Mouse (Mus musculus): ENCODE results near the gene Msh2.

Msh2 gene

DNA sequence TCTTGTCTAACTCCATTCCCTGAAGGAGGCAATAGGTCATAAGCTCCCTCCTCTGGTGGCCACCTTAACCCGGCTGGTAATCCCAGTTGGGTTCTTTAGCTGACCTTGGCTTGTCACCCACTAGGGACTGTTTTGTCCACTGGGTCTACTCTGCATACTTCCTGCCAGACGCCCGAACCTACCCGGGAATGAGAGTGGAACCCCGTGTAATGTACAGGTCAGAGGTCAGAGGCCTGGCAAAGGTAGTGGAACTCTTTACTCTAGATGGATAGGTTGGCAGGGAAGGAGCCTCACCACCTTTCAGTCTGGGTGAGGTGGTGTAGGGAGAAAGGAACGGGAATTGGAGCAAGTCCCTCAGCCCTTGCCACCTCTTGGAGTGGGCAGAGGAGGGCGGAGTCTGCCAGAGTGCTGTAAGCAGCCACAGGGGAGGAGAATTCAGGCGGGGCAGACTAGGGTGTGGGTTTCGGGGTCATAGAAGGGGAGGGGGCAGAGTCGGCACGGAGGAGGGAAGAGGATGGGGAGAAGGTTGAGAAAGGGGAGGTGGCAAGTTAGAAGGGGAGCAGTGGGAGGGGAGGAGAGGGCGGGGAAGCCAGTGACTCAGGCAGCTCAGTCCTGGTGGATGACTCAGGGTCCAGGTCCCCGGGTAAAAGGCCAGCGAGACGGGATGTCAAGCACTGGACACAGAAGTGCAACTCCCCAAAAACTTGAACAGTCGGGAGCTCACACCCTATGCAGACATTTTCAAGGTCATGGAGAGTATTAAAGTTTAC, 27.1 kb downstream of the Msh2 start:
- DNase-seq (ENCODE audit: extremely low spot score, low spot score): no peak

DNA sequence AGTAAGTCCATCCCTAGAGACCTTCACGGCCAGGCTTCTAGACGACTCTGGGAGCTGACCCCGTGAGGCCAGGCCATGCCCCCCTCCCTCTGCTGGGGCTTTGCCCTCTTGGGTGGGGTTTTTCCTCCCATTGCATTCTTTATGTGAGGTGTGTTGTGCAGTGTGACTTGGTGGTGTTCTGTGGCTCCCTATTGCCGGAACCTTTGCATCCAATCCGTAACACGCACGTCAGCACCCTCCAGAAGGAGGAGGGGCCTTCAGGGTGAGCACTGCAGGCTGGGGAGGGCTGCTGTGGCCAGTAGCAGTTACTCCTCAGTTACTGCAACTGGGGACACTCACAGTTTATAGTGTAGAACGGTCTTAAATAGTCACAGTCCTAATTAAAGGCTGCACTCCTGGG, 28.0 kb downstream of the Msh2 start:
- DNase-seq (ENCODE audit: extremely low spot score, low spot score): no peak

DNA sequence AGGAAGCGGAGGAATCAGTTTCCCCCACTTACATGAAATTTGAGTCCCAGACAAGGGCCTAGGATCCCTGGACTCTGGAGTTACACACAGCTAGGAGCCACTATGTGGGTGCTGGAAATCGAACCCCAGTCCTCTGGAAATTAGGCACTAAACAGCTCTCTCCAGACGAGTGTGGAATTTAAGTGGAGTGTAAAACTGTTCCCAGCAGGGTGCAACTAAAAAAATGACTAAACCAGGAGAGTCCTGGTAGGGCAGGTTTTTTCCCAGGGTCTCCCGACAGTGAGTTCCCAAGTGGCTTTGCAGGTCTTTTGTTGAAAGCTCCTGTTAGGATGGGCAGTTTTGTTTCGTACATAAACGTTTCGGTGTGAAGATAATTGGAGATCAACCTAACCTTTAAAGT, 52.6 kb downstream of the Msh2 start:
- DNase-seq (ENCODE audit: extremely low spot score, low spot score): no peak

DNA sequence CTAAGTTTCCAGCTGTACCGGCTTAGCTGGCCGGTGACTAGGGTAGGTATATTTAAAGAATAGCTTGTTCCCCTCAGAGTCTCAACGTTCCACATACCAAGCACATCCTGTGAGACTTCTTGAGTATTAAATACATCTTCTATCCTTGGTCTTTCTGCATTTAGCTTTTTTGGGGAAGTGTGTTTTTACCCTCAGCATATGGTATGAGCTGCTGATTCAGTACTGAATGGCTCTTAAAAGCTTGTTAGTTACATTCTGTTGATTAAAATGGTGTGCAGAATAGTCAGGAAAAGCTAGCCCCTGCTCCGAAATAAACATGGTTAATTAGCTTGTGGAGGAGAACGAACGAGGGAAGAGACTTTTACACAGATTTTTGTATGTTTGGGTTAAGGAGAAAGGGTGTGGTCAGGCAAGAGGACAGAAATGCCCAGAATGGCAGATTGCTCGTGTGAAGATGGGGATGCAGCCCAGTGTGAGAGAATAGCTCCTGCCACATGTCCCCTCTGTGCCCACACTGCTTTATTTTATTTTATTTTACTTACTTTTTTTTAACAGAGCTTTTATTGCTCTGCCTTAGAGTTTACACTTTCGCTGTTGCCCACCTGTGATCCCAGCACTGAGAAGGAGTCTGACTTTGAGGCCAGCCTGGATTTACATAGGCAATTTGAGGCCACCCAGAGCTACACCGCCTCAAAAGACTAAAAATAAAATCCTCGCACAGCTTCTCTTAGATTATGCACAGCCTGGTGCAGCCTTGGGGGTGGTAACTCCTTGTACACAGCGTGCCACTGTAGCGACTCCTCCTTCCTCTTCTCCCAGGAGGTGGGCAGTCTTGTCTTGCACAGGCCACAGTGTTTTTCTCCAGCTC, 54.6 kb downstream of the Msh2 start:
- DNase-seq (ENCODE audit: extremely low spot score, low spot score): no peak

DNA sequence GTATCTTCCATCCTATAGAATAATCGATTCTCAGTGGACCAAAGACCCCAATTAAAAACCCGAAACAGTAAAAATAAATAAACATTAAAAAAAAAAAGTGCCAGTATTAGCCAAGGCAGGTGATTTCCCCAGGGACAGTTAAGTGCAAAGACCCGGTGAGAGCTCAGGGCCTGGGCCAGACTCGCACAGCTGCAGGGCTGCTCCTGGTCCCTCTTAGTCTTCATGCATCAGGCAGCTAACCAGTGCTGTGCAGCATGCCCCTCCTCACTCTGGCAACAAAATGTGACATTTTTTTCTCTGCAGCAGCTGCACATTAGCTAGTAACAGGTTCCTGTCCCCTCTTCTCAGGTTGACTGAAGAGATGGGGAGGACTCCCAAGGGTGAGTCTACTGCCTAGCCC, 59.8 kb downstream of the Msh2 start:
- no peak for DNase-seq (ENCODE audit: extremely low spot score, low spot score)

DNA sequence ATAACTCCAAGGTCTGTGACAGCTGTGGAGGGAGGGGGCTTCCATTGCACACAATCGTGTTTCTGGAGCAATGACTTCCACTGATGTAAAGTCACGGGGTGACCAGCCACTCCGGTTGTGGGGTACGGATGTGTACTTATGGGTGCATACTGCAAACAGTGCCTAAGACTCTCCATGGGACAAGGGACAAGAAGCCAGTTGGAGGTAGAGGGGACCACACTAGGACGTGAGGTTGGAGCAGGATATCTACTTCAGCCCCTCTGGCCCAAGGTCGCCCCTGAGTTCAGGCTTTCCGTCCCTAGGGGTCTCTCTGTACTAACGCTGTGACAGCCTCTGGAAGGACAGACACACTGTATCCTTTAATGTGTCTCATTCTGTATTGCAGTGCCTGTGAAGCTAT, 62.3 kb downstream of the Msh2 start:
- no peak for DNase-seq (ENCODE audit: extremely low spot score, low spot score)

DNA sequence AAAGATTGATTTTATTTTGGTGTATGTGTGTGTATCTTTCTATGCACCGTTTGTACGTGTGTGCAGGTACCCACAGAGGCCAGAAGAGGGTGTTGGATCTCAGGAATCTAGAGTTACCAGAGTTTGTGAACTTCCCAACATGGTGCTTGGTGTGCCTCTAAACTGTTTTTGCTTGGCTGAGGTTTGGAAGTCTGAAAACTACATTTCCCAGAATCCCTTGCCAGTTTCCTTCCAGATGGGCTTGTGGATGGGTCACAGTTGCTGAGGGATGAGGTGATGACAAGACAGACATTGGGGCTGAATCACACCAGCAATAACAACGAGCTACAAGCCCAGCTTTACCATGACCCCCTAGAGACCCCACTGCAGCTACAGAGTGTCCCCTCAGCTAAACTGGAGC, 65.0 kb downstream of the Msh2 start:
- no peak for DNase-seq (ENCODE audit: extremely low spot score, low spot score)

DNA sequence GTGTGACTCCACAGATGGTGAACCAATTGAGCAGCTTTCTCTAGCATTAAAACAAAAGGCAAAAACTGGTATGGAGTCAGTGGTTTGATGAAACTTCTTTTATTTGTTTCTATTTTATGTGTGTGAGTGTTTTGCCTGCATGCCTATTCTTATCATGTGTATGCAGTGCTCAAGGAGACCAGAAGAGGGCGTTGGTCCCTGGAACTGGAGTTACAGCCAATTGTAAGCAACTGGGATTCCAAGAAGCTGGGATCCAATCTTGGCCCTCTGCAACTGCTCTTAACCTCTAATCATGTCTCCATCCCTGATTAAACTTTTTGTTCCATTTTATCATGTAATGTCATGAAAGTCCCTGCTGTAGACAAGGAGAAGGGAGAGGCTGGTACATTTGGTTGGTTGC, 67.7 kb downstream of the Msh2 start:
- DNase-seq (ENCODE audit: extremely low spot score, low spot score): no peak

DNA sequence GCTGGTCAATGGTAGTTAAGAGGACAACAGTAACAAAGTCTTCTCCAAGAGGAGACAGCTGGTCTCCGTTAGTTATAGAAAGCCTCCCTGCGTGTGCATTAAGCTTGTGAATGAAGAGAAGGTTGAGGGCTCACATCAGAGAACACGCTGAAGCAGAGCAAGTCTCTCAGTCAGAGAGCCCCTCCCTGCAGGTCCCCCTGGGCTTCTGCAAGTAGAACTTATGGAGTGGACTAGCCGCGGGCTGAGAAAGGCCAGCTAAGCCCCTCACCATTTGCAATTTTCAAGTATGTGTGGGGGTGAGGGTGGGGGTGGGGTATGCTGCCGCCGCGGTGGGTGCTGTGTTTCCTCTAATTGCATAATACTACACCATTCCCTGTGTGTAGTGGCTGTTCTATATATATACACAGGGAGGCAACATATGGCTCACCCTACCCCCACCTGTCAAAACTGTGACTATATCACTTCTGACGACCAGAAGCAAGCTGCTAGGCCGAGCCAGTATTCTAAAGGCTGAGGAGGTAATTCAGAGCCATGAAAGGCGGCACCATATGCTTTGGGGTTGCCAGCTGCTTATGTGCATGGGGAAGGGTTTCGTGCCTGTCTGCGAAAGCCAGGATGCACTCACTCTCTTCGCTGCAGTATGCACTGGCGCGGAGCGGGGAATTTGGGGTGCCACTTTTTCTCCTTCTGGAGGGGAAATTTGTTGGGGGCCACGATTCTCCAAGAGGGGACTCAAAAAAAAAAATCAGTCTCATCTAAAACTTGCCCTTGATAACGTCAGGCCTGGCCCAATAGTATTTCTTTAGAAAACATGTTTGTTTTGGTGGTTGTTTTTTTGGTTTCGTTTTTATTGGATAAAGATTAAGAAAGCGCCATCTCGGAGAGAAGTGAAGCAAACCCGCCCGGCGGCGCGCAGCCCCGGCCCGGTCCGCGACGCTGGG, 73.1 kb downstream of the Msh2 start:
- peak; percentile 50 for DNase-seq (ENCODE audit: extremely low spot score, low spot score)

DNA sequence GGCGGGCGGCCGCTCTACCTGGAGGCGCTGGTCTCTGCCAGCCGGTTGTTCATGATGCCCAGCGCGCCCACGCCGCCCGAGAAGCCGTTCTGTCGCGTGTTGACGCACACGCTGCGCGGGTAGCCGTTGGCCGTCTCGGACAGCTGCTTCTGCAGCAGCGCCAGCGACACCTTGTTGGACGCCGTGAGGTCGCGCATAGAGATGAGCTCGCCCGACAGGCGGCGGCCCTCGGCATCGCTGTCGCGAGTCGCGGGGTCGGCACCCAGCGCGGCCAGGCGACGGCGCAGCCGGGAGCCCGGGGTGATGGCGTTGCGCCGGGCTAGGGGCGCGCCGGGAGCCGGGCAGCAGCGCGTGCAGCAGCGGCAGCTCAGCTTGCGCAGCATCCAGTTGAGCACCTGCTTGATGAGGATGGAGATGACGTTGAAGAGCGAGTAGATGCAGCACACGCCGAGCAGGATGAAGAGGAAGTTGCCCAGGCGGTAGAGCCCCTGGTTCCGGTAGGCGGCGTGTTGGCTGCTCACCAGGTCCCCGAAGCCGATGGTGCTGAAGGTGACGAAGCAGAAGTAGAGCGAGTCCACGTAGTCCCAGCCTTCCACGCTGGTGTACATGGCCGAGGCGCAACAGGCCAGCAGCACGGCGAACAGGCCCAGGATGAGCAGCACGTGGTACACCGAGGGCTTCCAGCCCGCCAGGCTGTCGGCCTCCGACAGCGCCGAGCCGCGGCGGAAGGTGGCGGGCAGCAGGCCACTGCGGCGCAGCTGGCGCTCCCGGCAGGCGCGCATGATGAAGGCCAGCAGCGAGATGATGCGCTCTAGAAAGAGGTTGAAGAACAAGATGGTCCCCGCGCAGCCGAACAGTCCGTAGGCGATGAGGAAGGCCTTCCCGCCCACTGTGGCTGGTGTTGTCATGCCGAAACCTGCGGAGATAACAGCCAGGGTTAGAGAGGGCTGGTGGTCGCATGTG, 74.1 kb downstream of the Msh2 start:
- DNase-seq (ENCODE audit: extremely low spot score, low spot score): peak; percentile 67

DNA sequence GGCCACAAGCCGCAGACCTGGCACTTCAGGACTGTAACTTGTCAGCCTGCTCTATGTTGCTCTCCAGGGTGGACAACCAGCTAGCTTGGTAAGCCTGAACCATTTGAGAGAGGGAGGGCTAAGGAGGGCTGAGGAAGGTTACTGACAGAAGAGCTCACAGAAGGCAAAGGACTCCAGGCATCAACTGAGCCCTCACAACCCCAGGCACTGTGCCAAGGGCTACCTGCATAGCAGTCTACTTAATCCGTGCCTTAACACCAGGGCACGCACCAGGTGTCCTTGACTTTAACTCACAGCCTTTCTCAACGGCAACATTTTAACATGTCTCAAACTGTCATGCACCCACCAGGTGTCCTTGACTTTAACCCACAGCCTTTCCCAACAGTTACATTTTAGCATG, 88.2 kb downstream of the Msh2 start:
- no peak for DNase-seq (ENCODE audit: extremely low spot score, low spot score)

DNA sequence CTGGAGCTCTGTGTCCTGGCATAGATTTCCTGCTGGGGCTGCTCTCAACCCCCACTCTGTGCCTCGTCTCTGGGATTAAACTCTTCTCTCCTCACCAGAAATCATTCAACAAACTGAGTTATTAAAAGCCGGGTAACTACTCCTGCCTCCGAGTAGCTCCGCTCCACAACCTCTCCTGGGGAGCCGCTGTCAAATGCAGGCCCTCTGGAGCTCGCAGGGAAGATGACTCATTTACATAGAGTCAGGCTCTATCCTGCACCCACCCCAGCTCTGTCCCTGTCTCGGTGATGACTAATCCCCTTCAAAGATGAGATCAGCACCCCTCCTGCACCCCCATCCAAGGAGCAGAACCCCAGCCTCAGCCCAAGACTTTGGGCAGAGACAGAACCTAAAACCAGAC, 91.0 kb downstream of the Msh2 start:
- DNase-seq (ENCODE audit: extremely low spot score, low spot score): no peak

DNA sequence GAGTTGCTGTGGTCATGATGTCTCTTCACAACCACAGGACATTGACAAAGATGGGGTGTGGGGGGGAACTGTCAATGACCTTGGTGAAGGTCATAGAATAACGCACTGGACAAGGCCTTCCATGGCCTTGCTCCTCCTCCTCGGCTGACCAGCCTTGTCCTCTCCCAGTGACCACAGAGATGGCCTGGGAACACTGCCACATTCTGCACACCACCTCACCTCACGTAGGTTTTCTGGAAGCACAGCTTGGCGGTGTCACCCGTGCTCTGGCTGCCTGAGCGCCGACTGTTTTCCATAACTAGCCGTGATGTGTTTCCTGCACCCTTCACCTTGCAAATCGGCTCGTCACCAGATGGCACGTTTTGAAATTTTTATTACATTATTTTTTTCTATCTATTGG, 92.9 kb downstream of the Msh2 start:
- DNase-seq (ENCODE audit: extremely low spot score, low spot score): no peak

DNA sequence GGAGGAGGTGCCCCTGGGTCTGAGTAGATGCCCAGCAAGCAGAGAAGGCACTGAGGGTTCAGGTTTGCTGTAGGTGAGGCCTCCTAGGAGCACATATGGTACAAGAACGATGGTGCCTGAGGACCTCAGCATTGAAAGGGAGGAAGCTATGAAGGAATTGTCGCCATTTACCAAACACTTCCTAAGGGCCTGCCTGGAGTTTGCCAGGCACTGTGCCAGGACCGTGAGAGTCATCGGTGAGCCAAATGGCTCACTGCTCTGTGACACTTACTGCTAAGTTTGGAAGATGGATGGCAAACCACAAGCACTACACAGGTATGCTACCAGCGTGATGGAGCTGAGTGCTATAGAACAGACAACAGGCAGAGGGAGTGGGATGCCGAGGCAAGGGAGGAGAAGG, 94.8 kb downstream of the Msh2 start:
- no peak for DNase-seq (ENCODE audit: extremely low spot score, low spot score)

DNA sequence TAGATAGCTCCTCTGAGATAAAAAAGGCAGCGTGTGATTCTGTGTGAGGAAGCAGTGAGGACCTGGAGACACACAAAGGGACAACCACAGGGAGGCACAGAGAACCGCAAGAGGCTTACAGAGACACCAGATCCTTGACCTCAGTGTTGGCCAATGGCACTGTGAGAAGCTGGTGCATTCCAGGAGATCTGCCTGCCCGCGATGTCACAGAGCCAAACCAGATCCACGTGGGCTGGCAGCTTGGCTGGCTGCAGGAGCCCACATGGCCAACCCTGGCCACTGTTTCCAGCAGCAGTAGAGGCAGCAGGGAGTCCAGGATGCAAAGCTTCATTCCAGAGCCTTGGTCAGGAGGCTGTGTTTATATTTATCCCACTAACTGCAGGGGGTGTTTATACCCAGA, 98.6 kb downstream of the Msh2 start:
- no peak for DNase-seq (ENCODE audit: extremely low spot score, low spot score)

DNA sequence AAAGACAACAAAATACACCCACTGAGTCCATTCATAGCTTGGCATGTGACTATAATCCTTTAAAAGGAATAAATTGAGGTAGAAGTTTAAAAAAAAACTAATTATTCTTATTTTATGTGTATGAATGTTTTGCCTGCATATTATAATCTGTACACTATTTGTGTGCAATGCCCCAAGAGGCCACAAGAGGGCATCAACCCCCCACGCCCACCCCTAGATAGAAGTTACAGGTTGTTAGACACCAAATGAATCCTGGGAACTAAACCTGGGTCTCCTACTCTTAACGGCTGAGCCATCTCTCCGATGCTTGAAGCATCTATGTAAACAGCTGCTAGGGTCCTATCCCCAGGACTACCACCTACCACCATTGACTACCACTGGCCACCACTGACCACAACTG, 101.0 kb downstream of the Msh2 start:
- no peak for DNase-seq (ENCODE audit: extremely low spot score, low spot score)
